Mouse (Mus musculus) ZHBTc4 (cell line): Measurements from ENCODE around the gene Tut1.

Experiments
- DNase-seq: peaks from one replicate; pipeline ENCODE4 v3.0.0-alpha.2; 2011; ENCODE audit warnings: low read depth, low spot score

Gene Tut1

GRCm38 (mm10) chr19:8953135-8954039, at the start of gene Tut1:
Tut1 (plus strand) TSS chr19:8953847.
- peak; percentile 98 for DNase-seq

GRCm38 (mm10) chr19:8908531-8908930, 45.1 kb upstream of the Tut1 start:
- no peak for DNase-seq

GRCm38 (mm10) chr19:8911810-8912209, 41.8 kb upstream of the Tut1 start:
- DNase-seq, result no peak

GRCm38 (mm10) chr19:8914212-8914611, 39.4 kb upstream of the Tut1 start:
- DNase-seq, result no peak

- DNase-seq, result no peak
Observed at GRCm38 (mm10) chr19:8919000-8919399, 34.6 kb upstream of the Tut1 start.

GRCm38 (mm10) chr19:8919684-8920072, 34.0 kb upstream of the Tut1 start:
- peak; percentile 35 for DNase-seq

- peak; percentile 95 for DNase-seq
Observed at GRCm38 (mm10) chr19:8920073-8920736, 33.4 kb upstream of the Tut1 start, which contains the start of gene B3gat3. B3gat3 (plus strand) TSS chr19:8920374.

- peak; percentile 76 for DNase-seq
Observed at GRCm38 (mm10) chr19:8920836-8921291, 32.8 kb upstream of the Tut1 start.

- no peak for DNase-seq
Observed at GRCm38 (mm10) chr19:8921741-8922140, 31.9 kb upstream of the Tut1 start.

- DNase-seq, result no peak
Observed at GRCm38 (mm10) chr19:8926766-8927165, 26.9 kb upstream of the Tut1 start.

- DNase-seq, result no peak
Observed at GRCm38 (mm10) chr19:8927891-8928525, 25.6 kb upstream of the Tut1 start.

- DNase-seq, result no peak
Observed at GRCm38 (mm10) chr19:8928689-8929223, 24.9 kb upstream of the Tut1 start.

GRCm38 (mm10) chr19:8929224-8930088, 24.2 kb upstream of the Tut1 start, which contains the start of the genes Rom1 and Eml3:
Rom1 (minus strand) TSS chr19:8929356.
Eml3 (plus strand) TSS chr19:8929552.
- peak; percentile 93 for DNase-seq

- no peak for DNase-seq
Observed at GRCm38 (mm10) chr19:8930117-8930516, 23.5 kb upstream of the Tut1 start.

- no peak for DNase-seq
Observed at GRCm38 (mm10) chr19:8930771-8931170, 22.9 kb upstream of the Tut1 start.

GRCm38 (mm10) chr19:8936736-8937135, 16.9 kb upstream of the Tut1 start:
- no peak for DNase-seq

- peak; percentile 77 for DNase-seq
Observed at GRCm38 (mm10) chr19:8940526-8941133, 13.0 kb upstream of the Tut1 start.

- no peak for DNase-seq
Observed at GRCm38 (mm10) chr19:8941136-8941514, 12.5 kb upstream of the Tut1 start.

GRCm38 (mm10) chr19:8941515-8942217, 12.0 kb upstream of the Tut1 start, which contains the start of gene Mta2:
Mta2 (plus strand) TSS chr19:8941875.
- peak; percentile 98 for DNase-seq
